Mouse (Mus musculus) fibroblast of lung, adult 2 months (primary cell): ENCODE measurements around the gene Cuedc2.

Source experiments
- DNase-seq: peaks from one replicate; pipeline ENCODE4 v3.0.0-alpha.2; 2011; ENCODE audit warnings: low read depth

The Cuedc2 gene

GRCm38 (mm10) chr19:46339287-46339971 is 927 bp upstream of the Cuedc2 start:
- peak; percentile 74 for DNase-seq

- DNase-seq = no peak
Measured at GRCm38 (mm10) chr19:46338942-46339286, 412 bp upstream of the Cuedc2 start.

DNA sequence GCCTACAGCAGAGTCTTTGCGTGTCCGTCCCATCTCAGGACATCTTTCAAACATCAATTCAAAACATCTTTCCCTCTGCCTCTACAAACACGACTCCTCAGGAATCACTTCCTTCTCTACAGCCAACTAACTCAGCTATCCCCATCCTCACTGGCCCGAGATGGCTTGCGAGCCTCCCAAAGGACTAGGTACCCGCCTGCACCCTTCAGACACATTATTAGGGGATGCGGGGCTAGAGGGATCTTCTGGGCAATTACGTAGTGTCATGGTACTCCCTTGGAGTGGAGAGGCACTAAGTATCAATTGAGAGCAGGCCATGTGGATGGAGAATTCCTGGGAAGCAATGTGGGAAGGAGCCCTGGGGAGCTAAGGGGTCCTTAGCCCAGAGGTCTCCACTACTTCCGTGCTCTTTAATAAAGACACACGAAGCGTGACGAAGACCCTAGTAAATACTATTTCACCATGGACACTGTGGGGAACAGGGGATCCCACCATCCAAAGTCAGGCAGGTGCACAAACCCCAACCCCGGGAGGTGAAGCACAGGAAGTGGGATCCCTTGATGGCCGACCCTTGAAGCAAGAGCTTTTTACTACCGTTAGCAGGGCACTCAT is 677 bp downstream of the Cuedc2 start:
- DNase-seq = no peak

GRCm38 (mm10) chr19:46333906-46334305 is 4.6 kb downstream of the Cuedc2 start:
- no peak for DNase-seq

DNA sequence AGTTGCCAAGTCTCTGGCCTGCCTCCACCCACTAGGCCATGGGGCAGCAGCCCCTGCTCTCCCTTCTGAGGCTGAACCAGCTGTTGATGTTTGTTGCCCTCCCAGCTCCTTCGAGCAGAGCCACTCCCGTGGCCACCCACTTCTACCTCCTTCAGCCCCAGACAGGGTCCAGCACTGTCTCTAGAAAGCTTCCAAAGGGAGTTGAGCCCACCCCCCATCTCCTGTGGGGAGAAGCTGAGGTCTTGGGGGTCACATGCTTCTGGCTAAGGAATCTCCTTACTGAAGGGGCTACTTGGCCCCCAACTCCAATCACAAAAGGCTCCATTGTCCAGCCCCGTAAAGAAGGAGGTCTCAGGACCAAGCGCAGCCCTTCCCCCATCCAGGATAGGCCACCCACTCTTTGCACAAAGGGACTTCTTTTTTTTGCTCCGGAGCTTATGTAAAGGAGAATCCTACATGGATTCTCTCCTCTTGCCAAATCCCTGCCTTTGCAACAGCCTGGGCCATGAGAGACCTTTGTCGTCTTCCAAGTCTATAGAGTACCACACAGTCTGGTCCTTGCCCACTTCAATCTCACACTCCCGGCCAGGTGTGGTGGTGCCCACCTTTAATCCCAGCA is 5.7 kb downstream of the Cuedc2 start:
- no peak for DNase-seq

DNA sequence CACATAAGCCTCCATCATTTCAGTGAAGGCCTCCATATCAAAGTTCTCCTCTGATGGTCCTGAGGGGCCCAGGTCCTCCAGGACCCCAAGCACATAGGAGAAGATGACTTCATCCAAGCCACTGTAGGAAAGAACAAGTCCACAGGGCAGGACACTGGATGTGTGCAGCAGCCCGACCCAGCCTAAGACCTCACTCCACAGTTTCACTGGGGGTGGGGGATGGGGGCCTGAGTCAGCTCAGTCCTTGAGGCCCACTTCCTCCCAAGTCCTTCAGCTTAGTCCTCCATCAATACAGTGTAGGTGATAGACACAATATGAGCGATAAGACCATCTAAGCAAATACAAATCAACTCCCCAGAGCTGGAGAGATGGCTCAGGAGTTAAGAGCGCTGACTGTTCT is 6.6 kb downstream of the Cuedc2 start:
- no peak for DNase-seq

DNA sequence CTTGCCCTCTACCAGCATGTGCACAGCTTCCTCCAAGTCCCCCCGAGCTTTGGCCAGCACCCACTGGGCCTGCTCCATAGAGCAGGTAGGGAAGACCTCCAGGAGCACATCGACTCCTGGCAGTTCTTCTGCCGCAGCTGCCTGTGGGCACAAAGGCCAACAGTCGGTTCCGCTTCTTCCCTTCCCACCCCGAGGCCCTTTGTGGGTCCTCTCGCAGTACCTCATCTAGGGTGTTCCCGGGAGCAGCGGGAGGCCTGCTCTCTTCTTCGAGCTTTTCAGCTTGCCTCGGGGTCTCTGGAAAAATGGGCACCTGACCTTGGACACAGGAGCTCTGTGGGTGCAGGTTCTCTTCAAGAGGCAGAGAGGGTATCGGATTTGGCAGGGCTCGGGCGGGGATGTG is 7.2 kb downstream of the Cuedc2 start:
- no peak for DNase-seq

GRCm38 (mm10) chr19:46330696-46331095 is 7.8 kb downstream of the Cuedc2 start:
- DNase-seq = no peak

DNA sequence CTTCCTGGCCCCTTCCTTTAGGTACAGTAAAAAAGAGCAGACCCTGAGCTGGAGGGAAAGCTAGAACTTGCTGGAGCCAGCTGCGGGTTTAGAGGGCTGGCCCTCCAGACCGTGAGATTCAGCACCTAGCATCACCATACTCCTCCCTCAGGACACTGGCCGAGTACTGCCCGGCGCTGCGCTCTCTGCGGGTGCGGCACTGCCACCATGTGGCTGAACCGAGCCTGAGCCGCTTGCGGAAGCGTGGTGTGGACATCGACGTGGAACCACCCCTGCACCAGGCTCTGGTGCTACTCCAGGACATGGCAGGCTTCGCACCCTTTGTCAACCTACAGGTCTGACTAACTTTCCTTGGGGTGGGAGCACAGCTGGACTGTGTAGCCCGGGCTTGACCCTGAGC is 8.6 kb downstream of the Cuedc2 start:
- DNase-seq = peak; percentile 60

GRCm38 (mm10) chr19:46329031-46329641 is 9.4 kb downstream of the Cuedc2 start:
- DNase-seq = no peak

DNA sequence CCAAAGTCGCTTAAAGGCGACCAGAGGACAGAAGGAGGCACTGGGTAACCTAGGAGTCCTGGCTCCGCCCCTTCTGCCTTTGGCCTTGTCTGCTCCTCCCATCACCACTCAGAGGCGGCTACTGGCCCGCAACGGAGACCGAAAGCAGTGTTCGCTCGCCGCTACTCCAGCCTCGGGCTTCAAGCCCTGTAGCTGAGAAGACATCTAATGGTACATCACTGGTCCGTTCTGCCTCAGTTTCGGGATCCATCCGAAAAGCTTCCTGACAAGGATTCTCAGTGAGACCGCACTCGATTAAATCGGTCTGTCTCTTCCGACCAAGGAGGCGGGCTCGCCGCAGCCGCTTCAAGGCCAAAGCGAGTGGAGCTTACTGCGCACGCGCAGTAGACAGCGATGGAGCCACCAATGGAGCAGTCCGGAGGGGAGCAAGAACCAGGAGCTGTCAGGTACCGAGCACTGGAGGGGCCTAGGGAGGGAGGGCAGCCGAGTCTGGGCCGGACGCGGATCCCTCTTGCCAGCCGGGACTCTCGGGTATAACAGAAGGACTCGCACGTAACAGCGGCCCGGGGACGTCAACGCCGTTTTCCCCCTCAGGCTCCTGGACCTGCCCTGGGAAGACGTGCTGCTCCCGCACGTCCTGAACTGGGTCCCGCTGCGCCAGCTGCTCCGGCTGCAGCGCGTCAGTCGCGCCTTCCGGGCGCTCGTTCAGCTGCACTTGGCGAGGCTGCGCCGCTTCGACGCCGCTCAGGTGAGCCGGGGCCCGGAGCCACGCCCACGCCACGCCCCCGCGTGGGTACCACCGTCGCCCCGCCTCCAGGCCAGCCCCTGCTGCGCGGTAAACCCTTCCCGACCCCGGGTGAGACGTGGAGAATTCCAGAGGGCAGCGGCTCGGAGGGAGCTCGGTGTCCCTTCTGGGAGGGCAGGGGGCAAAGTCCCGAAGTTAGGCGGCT is 10.1 kb downstream of the Cuedc2 start, which contains the start of gene Fbxl15:
Gene Fbxl15 (plus strand): TSS at position 104 of the 950 bp plus-strand sequence.
- DNase-seq = peak; percentile 81

DNA sequence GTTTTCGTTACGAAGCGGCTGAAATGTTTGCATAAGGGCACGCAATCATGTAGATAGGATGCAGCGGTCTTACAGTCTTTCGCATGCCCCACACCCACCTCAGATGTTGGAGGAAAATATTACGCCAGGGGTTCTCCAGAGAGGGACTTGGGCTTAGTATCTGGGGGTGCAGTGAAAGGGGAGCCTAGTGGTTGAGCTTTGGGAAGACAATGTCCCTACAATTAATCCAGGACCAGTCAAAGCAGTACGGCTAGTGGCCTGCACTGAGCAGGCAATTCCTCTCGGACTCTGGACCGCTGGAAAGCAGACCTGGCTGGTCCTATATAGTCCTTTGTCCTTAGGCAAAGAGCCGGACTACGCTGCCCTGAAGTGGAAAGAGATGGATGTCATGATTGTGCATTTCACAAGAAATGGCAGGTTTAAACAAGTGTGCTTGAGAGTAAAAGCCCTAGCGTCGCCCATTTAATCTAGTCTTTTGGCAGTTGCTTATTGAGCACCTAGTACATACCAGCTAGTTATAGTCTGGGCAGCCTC is 10.9 kb downstream of the Cuedc2 start:
- no peak for DNase-seq

GRCm38 (mm10) chr19:46326756-46327305 is 11.7 kb downstream of the Cuedc2 start, which contains the start of gene Psd:
TSS of gene Psd (minus strand) at chr19:46327156.
- no peak for DNase-seq

DNA sequence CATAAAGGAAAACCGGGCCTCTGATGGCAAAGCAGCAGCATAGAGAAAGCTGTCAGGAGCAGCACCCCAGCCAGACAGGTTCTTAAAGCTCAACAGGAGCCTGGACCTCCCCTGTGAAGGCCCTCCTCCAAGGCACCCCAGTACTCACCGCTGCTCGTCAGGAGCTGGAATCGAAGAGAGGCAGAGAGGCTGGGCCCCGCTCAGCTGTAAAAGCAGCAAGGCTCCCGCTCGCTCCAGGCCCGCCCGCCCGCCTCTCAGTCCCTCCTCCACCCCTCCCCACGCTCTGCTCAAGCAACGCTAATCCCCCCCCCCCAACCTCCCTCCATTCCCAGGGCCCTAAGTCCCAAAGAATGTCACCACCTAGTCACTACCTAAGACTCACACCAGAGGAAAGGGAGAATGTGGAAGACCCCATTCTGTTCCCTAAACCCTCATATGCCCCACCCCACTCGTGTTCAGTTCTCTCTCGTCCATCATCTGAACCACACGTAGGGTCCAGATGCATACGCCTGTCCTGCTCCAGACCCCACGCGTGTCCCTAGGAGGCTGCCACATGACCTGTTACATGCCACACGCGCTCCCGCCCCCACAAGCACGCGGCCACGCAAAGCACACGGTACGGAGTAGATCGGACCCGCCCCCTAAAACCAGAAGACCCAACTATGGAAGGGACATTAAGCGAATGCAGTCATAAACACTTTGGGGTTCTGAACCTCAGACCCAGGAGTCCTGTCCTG is 12.3 kb downstream of the Cuedc2 start:
- no peak for DNase-seq

DNA sequence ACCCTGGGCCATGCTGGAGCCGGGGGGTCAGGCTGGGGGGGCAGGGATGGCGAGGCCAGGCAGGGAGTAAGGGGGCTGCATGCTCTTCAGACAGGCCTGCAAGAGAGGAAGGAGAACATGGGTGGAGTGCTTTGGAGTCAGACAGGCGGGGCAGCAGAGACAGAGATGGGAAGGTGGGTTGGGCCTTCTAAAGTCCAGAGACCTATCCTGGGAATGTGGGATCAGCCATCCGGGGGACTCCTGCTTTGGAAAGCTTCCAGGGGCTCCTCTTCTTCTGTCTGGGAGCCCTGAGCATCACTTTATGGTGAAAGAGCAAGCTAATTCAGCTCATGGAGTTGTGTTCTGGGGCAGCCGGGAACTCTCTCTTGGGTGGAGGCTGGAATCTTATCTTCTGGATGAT is 13.6 kb downstream of the Cuedc2 start:
- no peak for DNase-seq

GRCm38 (mm10) chr19:46324366-46324765 is 14.1 kb downstream of the Cuedc2 start:
- DNase-seq = no peak

DNA sequence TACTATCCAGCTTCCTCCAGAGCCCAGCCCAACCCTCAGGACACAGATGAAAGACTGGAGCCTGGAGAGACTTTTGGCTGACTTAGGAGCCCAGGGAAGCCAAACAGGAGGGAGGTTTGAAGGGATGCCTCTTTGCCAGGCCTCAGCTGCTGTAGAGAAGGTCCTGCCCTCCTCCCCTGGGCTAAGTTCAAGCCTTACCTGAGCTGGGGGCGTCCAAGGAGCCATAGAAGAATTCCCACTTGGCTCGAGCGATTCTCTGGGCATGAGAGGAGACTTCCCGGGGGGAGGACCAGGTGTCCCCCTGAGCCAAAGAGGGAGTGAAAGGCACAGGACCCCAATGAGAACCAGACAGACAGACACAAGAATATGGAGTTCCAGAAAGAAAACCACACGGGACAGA is 14.8 kb downstream of the Cuedc2 start:
- no peak for DNase-seq

DNA sequence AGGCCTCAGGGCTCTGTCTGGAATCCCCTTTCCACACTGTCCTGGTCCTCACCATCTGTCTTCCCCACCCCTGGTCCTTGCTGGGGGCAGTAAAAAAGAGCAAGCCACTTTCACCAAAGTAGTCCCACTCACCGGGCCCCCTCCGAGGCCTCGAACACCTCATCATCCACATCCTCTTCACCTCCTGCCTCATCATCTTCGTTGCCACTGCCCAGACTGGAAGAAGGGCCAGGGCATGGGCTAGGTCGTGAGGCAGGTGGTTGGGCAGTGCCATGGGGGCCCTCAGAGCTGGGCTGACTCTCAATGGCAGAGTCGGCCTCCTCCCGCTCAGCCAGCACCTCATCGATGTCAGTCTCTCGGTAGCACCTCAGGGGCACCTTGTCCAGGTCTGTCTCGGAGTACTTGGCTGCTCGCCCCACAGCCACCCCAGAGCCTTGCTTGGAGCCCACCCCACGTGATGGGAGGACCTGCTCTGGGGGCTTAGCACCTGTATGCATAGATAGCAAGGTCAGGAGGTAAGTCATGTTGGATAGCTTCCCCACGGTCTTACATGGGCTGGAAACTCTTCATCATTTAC is 15.4 kb downstream of the Cuedc2 start:
- DNase-seq = no peak

GRCm38 (mm10) chr19:46322144-46322995 is 16.1 kb downstream of the Cuedc2 start:
- DNase-seq = no peak
